Mouse (Mus musculus) cerebellum, adult (tissue): ENCODE data around the gene Srpr.

Experiments
- ATAC-seq: cut with Nextera tagmentation; 2 replicates; pipeline ENCODE4 v1.9.2; 2017; ENCODE audit warnings: mild to moderate bottlenecking, moderate library complexity, mixed read lengths; ENCODE audit not compliant: insufficient number of reproducible peaks, low FRiP score, low TSS enrichment

Srpr gene

DNA sequence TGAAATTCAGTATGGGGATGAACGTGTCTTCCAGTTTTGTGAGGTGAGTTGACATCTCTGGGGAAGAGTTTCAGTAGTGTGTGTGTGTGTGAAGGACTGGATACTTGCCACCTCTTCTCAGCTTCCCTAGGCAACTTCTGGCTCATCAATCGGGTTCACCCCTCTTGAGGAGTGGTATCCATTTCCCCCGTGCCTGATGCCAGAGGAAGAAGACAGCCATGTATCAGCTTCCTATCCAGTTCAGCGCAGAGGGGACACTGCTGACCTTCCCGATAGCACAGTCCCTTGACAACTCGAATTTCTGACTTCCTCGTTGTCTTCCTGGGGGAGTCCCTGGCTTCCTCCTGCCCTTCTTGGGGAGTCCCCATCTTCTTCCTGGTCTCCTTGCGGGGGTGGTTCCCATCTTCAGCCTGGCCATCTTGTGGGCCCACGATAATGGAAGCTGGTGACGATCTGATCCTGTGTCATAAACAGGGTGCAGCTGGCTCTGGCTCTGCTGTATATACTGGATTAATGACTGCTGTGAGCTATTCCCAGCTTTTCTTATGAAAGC lies 12.5 kb upstream of the Srpr start:
- no peak for ATAC-seq

DNA sequence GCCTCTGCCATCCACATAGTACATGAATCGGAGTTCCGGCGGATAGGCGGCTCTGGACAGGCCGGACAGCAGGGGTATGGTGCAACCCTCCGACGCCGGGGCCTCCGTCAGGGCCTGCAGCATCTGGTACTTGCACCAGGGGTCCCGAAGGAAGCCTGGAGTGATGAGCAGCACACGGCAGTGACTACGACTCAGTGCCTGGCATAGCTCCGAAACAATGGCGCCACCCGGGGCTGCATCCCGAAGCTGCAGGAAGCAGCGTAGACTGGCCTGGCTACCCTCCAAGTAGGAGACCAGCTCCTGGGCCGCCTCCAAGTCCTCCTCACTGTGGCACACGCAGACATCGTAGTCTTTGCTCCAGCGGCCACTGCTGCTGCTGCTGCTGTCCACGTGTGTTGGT lies 11.3 kb upstream of the Srpr start:
- no peak for ATAC-seq

DNA sequence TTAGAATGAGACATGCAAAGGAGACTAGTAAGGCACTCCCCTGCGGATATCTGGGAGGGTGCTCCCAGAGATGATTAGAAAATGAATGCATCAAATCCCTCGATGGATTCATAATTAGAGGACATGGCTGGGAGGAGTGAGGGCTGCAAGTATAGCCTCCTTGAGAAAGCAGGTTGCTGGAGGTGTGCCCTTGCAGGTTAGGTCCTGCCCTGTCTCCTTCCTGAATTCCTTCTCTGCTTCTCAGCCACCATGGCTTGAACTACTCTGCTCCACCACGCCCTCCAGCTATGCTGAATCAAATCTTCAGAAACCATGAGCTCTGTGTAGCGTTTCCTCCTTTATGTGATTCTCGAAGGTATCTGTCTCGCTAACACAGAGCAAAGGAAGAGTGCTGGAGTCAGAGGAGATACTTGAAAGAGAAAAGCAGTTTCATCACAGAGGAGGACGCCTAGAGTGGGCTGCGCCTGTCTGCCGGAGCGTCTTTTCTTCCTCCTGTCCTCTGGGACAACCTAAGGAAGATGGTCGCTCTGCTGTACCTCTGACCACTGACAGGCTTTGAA lies 6.9 kb upstream of the Srpr start:
- no peak for ATAC-seq

DNA sequence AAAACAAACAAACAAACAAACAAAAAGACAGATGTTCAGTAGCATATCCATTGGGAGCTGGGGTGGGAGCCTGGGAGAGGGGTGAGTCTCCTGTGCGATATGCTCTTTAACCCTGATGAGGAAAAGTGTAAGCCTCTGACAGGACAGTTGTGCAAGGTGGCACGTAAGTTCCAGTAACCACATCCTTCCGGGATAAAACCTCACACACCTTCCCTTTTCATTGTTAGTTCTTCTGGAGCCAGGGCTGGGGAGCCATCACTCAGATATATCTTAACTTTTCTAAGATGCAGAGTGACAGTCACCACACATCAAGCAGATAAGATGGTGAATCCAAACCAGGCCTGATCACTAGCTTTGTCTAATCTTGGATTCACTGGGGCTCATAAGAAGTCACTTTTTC lies 5.9 kb upstream of the Srpr start:
- ATAC-seq: no peak

DNA sequence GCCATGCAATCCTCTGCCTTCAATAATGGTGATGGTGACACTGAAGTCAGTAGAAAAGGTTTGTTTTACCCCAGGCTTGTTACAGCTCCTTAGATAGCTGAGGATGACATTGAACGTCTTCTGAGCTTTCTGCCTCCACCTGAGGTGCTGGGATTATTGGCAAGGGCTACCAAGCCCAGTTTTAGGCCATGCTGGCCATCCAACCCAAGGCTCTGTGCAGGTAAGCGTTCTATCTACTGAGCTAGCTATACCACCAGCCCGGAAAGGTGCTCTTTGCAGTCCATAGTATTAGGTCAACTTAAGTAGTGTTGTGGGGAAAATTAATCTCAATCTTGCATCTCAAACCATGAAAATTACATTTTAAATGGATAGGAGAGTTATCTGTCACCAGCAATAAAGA lies 2.4 kb upstream of the Srpr start:
- no peak for ATAC-seq

DNA sequence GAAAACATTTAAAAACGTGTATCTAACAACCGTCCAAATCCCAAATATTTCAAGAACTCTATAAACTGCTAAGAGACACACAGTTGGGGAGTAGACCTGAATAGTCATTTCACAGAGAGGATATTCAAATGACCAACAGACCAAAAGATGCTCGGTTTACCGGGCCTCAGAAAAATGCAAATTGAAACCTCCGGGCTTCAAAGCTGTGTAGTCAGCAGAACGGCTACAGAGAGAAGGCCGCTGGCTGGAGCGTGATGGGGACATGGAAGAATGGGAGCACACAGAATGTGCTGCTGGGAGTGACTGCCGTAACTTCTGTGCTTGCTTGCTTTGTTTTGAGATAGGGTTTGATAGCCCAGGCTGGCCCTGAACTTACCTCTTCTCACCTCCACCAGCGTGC lies 1.6 kb upstream of the Srpr start:
- no peak for ATAC-seq

DNA sequence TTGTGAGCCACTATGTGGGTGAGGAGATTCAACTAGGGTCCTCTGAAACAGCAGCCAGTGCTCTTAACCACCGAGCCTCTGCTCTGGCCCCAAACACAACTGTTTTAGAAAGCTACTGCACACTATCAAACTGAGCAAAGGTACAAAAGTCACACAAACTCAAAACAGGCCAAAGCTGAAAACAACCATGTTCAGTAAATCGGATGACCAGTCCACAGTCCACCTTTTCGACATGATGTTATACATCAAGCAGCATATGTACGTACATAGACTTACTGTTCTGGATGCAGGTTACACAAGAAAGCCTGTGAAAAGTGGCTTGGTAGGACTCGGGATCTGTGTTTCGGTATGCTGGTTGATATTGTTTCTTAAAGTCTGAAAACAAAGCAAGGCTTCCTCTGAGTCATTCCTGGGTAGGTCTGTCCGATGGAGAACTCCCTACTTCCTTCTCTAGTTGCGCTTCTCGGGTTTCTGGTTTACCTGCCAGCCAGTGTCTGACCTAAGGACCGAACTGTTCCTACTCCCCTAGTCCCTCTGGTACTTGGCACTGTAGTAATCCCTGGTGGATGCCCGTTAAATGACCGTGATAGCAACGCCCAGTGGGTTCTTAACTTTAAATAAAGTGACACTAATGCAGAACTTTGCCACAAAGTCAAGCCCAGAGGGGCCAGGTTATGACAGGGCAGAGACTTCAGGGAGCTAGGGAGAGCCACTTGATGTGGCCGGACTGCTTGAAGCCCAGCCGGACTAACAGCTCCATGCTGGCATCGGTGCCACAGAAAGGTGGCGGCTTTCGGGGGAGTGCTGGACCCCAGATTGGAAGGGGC lies 817 bp upstream of the Srpr start:
- ATAC-seq: peak; percentile 49; the same call in 1 of the 2 replicates

DNA sequence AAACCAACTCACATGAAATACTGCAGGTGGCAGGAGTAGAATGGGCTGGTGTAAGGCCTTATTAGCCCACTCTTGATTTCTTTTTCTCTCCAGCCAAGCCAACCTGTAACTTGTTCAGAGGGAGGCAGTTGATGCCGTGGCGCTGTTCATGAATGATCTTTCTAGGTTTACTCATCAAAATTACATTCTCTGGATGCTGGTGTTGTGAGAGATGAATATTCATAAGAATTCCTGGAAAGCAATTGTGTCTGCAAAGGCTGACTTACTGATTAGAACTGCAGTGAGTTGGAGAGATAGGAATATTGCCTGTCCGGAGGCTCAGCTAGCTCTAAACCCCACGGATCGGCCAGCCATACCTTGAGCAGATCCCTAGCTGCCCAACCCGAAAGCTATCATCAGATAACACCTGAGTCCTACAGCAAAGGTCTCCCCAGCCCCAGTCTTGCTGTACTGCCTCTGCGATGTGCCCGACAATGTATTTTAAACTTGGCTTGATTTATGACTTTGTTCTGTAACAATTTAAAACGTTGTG lies 620 bp downstream of the Srpr start:
- ATAC-seq: no peak

DNA sequence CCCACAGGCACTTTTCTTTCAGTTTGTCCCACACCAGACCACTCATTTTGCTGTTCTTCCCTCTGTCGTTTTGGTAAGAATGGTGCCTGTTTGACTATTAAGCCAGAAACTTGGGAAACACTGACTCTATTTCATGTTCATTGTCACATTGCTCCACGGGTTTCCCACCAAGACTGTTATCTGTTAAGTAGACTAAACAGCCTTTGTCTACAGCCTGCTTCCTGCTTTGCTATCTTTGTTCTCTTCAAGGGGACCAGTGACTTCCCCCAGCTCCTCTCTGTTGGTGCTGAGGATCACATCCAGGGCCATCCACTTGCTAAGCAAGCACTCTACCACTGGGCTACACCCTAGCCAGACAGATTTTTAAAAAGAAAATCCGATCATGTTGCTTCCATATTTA lies 3.6 kb downstream of the Srpr start:
- no peak for ATAC-seq

DNA sequence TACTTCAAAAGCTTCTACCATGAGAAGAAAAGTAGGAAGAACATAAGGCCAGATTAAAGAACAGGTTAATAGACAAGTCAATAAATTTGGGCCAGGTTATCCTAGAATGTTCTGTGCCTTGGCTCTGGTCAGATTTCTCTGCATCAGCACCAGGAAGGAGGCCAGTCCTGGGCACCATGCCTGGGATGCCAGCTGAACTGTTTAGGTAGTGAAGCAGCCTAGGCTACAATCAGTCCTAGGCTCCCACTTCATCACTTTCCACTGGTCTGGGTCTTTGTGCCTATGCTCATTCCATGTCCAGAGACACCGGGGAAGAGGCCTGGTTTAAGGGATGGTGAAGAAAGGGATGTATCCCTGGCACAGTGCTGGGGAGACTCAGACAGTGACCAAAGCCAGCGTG lies 4.4 kb downstream of the Srpr start:
- ATAC-seq: no peak

DNA sequence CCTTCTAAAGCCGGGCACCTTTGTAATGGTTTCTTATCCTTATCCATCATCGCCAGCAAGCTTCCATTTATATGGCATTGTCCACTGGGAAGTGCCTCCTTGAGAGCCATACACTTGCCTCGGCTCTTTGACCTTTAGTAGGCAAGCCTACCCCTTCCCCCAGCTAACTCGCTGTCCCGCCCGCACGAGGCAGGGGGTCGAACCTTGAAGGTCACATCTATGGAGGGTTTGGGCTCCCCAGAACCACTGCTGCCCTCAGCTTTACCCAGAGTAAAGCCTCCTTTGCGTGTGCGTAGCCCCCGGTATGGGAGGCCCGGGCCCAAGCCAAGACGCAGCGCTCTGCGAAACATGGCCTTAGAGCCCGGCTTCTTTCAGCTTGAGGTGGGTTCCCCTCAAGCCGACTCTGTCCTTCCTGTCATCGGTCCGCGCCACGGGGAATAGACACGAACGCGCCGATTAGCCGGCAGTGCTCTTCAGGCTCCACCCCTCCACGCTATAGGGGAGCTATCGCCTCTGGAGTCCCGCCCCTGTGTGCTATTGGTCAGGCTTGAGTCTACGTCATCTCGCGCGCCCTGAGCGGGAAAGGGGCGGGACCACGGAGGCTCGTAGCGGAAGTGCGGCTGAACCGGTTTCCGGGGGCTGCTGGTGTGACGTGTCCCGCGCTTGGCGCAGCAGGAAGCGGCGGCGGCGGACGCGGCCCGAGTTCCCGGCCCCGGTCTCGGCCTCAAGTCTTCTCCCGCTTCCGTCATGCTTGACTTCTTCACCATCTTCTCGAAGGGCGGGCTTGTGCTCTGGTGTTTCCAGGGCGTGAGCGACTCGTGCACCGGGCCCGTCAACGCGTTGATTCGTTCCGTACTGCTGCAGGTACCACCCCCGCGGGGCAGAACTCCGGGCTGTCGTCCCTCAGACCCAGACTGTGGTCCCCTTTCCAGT lies 10.8 kb downstream of the Srpr start, which contains the start of gene Foxred1:
Gene Foxred1, minus strand, starts transcription at position 514 of the 933 bp plus-strand sequence.
- peak; percentile 97 for ATAC-seq

DNA sequence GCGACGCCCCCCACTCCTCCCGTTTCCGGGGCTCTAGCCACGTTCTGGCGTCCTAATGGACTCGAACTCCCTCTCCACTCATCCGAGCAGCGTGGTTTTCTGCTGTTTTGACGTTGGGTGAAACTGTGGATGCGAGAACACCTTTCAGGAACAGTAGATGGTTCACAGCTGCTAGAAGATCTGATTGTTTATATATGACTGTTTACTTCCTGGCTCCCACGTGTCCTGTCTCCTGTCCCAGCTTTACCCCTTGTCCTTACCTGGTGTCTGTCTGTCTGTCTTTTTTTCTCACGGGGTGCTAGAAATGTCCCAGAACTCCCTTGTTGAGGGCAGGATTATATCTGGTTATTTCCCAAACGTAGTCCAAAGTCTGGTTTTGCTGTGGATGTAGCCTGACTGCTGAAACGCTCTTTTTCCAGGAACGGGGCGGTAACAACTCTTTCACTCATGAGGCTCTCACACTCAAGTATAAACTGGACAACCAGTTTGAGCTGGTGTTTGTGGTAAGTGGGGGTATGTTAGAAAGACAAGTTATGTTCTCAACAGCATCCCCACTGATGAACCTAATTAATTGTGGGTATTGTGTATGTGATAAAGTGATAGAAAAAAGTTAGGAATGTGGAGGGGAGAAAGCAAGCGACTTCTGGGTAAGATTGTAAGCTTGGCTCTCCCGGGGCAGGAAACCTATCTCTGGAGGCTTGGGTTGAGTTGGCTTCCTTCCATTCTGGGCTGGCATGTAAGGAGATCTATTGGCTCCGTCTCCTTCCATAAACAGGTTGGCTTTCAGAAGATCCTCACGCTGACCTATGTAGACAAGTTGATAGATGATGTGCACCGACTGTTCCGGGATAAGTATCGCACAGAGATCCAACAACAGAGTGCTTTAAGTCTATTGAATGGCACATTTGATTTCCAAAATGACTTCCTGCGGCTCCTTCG lies 11.9 kb downstream of the Srpr start:
- ATAC-seq: no peak

DNA sequence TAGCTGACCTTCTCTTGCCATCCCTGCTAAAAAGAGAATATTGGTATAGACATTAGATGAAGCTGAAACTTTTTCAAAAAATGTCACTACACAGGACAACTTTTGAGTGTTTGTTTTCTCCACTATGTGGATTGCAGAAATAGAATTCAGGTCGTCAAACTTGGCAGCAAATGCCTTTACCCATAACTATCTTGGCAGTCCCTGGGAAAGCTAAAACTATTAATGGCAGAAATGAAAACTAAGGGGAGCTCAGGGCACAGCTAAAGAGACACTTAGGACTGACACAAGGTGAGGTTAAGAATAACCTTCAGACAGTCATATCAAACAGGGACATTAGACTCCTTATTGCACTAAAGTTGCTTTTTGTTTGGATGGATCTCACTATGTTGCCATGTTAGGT lies 18.0 kb downstream of the Srpr start:
- ATAC-seq: no peak

DNA sequence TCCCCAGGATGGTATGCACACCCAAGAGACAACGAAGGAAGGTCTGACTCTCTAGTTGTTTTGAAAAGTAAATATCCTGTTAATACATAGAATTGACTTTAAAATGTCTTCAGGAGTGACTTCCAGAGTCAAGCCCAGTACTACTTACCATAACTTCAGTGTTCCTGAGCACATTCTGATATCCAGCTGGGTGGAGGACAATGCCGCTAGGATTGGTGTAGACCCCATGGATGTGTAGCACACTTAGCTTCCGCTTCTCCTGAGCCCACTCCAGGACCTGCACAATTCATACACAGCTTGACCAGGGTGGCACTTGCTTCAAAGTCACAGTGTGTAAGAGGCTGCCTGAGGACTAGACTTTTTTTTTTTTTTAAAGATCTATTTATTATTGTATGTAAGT lies 23.5 kb downstream of the Srpr start:
- ATAC-seq: no peak

DNA sequence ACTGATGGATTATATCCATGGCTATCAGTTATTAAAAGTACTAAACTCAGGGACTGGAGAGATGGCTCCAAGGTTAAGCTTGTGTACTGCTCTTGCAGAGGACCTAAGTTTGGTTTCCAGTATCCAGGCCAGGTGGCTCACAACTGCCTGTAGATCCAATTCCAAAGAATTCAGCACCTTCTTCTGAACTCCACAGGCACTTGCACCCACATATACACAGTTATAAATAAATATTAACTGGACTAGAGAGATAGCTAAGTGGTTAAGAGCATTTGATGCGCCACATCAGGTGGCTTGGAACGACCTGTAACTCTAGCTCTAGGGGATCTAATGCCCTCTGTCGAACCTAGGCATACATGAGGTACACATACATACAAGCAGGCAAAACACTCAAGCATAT lies 28.7 kb downstream of the Srpr start:
- ATAC-seq: no peak

DNA sequence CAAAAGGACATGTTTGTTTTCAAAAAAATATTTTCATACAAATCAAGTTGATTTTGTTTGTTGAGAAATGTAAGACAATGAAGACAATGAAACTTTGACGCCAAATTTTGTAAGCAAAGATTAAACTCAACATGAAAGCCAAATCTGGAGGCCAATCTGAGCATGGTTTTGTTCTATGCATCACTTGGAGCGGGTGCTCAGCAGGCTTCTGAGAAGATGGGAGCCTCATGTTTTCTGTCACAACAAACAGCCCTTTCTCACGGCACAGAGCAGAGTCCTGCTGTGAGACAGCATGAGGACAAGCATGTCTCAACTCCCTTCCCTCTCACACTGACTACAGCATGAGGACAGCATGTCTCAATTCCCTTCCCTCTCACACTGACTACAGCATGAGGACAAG lies 36.0 kb downstream of the Srpr start:
- ATAC-seq: no peak

DNA sequence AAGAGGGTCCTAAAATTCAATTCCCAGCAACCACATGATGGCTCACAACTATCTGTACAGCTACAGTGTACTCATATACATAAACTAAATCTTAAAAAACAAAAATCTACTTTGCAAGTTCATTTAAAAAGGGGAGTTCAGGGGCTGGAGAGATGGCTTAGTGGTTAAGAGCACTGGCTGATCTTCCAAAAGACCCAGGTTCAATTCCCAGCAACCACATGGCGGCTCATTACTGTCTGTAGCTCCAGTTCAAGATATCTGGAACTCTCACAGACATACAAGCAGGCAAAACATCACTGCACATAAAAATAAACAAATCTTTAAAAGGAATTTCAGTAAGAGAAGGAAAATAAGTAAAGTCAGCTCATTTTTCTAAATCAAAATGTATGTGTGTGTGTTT lies 38.4 kb downstream of the Srpr start:
- ATAC-seq: no peak

DNA sequence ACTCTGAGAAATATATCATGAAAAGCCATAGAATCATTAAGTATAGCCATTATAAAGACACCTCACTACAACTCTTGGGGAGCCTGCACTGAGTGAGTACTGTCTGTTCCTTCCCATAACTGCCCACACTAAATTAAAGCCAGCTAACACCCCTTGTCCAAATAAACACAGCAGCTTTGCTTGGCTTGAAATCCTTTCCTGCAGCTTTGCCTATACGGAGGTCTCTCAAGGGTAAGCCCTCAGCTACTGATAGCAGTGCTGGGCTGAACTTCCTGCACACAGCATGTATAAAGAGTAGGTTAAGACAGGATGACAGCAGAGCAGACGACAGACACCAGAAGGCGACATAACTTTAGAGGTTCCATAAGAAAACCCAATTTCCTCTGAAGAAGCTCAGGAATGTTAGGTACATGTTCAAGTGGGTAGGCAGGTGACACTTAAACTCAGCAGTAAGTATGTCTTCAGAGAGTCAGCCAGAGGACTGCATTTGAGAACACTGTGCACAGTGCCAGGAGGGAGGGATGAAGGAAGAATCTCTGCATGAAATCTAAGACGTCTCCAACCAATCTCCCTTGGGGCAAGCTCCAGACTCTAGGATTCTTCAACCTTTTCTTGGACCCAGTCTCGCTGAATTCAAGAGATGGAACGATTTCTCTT lies 39.1 kb downstream of the Srpr start:
- no peak for ATAC-seq

DNA sequence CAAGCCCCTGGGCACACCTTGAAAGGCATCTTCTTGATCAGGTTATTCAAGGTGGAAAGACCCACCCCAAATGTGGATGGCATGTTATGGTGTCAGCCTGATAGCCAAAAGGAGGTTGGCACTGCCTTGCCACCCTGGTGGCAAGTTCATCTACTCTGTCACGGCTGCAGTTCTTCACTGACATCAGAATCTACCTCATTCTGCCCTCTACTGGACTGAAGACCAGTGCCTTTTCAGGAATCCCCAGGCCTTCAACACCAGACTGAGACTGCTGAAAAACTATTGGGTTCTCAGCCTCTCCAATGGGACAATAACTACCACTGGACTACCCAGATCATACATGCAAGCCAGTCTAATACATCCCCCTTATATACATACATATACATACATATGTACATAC lies 39.8 kb downstream of the Srpr start:
- ATAC-seq: no peak
